Mouse (Mus musculus) liver, adult 2 months (tissue): ENCODE measurements around the gene Tardbp.

Experiments used
- CTCF ChIP-seq: fragments of 200-500 bp; IDR thresholded peaks from 2 replicates; pipeline ENCODE4 v1.5.1; 2011; ENCODE audit warnings: low read depth, low read length, control low read depth
- POLR2A ChIP-seq: fragments of 200-500 bp; IDR thresholded peaks from 2 replicates; pipeline ENCODE4 v1.6.1; 2011; ENCODE audit warnings: low read length, control low read depth; ENCODE audit not compliant: insufficient read depth; ENCODE audit errors: extremely low read depth

- TF ChIP-seq CTCF = no peak
- no peak for TF ChIP-seq POLR2A
Measured at GRCm38 (mm10) chr4:148625010-148625409, 1.8 kb downstream of the Tardbp start.
